Mouse (Mus musculus): ENCODE results near the gene Gpat2.

- TF ChIP-seq GATA1 (IDR thresholded peaks at IDR 0.05; ENCODE audit: low read length) (no peak), TAL1 (IDR thresholded peaks at IDR 0.05; ENCODE audit: low read length) (no peak)
These were observed 58.0 kb downstream of the Gpat2 start for GRCm38 (mm10) chr2:127483001-127483400.
